Mouse (Mus musculus) E14TG2a.4 (cell line): ENCODE measurements at regions not wholly inside any gene's neighbourhood (a gene's known extent, or its start where the extent isn't known, plus 50 kb on each side); places are given as distances from the start of the nearest gene placed in this dataset.

Experiments used
- CTCF ChIP-seq: conservative IDR thresholded peaks from 2 replicates; pipeline ENCODE4 v1.5.1; 2014; ENCODE audit warnings: low read length
- NANOG ChIP-seq: IDR thresholded peaks from 2 replicates; pipeline ENCODE4 v1.6.1; 2014; ENCODE audit warnings: borderline replicate concordance, low read length, mixed read lengths
- POU5F1 ChIP-seq: IDR thresholded peaks from 2 replicates; pipeline ENCODE4 v1.6.1; 2014; ENCODE audit warnings: low read length, borderline replicate concordance

- TF ChIP-seq CTCF (no peak), POU5F1 (no peak), NANOG (no peak)
Observed at GRCm38 (mm10) chr10:120646862-120647311, 170.6 kb upstream of the Hmga2 start.
